Mouse (Mus musculus) skeletal muscle tissue, adult 2 months (tissue): Measurements from ENCODE around the gene Vps29.

Experiments
- DNase-seq: peaks from one replicate; pipeline ENCODE4 v3.0.0-alpha.2; 2012; ENCODE audit warnings: low read depth, low spot score

The Vps29 gene

DNA sequence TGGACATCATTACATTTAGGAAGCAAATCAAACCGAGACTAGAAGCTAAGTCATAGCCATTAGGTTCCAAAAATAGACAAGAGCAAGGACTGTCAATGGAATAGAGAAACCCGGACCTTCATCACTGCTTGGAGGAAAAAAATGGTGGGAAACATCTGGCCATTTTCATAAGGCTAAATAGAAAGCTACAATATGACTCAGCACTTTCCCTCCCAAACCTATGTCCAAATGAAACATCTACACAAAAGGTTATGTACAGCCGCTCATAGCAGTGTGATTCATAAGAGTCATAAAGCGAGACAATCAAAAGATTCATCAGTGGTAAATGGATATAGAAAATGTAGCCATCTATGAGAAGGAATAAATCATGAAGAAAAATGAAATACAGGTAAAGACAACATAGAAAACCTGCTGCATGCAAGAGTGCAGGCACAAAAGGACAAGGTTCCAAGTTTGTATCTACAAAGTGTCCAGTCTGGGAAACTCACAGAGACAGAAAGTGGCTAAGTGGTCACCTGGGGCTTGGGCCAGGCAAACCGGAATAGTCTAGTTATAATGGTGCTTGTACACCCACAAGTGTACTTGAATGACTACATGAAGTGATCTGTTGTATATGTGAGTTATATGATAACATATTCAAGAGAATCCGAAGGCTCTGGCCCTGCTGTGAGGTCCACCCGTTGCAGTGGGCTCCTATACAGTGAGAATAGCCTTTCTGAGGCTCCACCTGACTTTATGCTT, 17.4 kb upstream of the Vps29 start:
- no peak for DNase-seq

DNA sequence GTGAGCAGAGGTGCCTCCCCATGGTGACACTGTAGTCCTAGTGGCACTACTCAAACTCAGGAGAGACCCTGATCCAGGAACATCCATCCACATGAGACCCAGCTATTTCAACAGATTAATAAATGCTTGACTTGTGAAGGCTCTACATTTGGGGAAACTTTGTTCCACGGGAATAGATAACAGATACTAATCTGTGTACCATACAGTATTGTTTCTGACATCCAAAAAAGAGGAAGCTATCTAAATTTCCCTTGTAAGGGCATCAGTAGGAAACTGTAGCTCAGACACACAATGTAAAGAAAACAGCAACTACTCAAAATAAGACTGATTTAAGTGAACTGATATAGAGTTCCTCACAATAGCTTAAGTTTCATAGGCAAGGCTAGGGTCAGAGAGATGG, 11.3 kb upstream of the Vps29 start:
- no peak for DNase-seq

DNA sequence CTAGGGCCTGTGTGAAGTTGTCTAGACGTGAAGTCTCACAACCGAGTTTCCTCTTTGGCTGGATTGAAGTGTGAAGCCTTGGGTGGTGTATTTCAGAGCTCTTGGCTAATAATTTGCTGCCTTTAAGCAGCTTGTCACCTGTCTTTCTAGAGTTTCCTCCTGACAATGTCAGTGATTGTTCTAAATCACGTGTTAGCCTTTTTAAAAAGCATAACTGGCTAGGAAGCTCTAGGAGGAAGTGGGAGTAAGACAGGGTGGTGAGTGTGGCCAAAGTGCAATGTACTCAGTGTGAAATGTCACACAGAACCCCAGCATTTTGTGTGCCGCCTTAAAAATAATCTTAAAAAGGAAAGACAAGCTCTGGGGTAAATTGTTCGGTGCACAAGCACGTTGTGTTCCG, 10.4 kb upstream of the Vps29 start:
- DNase-seq, result no peak

DNA sequence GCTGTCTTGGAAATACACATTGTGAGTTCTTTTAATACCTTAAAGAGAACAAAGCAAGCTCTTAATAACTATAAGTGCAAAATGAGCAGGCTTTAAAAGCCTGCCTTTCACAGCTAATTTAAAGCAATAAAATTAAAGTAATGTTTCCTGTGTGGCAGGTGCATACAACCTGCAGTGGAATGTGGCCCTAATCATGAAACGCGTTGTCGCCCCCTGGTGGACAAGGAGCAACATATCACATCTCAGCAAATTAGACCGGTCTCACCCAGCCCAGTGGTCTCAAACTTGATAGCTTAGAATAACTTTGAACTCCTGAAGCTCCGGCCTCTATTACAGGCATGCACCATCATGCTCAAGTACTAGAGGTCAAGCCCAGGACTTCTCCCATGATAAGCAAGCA, 9.9 kb upstream of the Vps29 start:
- DNase-seq, result peak; percentile 70

DNA sequence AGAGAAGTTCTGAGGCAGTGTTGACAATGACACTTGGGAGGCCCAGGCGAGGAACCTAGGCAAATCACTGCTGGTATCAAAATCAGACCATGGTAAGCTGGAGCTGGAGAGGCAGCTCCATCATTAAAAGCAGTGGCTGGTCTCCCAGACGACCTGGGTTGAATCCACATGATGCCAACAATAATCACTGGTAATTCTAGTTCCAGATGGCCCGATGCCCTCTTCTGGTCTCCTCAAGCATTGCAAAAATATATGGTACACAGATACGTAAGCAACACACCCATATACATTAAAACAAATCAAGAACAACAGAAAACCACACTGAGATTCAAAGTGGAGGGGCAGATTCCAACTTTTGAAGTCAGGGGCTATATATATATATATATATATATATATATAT, 8.4 kb upstream of the Vps29 start:
- no peak for DNase-seq

DNA sequence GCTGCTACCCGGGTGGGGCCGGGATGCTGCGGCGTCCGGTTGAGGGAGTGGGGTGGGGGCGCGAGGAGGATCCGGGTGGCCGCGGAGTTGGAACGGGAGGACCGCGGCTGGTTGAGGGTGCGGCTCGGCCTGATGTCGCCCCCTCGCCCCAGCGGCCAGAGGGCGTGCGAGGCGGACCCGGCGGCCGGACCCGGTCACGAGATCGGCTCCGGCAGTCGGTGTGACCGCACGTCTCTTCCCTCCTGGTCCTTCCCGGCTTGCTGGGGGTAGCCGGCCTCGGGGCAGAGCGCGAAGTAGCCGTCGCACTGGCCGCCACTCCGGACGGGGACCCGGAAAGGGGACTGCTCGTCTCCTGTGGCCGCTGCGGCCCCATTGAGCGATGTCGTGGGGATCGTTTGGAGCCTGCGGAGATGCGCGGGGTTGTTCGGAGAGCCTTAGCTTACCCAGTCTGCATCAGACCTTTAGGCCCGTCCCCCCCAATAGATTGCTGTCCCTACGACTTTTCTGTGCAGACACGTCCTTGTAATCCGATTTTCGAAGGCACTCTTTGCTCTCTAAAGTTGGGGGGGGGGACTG, 411 bp downstream of the Vps29 start:
- DNase-seq, result no peak

DNA sequence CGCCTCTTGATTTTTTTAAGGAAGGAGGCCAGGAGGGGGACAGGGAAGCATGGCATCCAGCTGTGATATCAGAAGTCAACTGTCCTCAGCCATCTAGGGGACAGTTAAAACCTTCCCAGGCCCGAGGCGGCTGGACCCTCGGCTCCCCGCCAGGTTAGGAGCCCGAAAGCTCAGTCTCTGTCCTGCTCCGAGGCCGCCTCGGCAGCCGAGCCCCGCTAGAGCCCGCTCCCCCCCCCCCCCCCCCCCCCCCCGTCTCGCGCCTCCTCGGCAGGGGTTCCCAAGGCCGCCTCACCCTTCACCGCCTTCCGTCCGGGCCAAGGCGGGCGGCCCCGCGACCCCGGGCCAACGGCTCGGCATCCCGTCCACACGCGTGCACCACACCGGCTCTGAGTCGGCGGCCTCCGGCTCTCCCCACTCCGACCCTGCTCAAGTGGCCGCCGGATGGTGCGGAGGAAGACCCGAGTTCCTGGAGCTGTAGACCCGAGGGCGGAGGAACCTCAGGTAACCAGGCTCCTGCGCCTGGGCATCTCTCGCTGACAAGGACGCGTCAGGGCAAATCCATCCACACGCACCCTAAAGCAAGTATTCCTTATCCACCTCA, 17.5 kb downstream of the Vps29 start, which contains the start of gene Gpn3:
Gpn3 (plus strand) TSS at position 286 of the 601 bp plus-strand sequence.
- DNase-seq, result no peak

DNA sequence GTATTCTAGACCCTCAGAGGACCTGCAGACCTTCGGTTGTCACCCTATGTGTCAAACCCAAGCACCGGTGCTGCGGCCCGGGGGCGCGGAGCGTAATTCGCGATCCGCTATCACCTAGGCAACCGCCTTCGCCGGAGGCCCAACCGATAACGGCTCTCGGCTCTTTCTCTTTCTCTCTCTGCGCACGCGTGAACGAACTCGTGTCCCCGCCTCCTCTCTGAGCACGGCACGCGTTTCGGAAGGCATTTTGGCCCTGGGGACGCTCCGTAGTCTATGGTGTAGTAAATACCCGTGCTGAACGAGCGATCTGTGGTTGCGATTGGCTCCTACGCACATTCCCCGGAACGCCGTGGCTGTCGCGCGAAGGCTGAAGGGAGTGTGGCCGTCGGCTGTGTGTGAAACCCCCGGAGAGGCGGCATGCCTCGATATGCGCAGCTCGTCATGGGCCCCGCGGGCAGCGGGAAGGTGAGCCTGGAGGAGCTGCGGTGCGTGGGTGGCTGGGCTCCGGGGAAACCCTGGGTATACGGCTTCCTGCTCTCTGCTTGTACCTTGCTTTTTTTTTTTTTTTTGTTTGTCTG, 18.1 kb downstream of the Vps29 start, which contains the start of gene Fam216a:
Fam216a (minus strand) TSS at position 173 of the 578 bp plus-strand sequence.
- peak; percentile 98 for DNase-seq

DNA sequence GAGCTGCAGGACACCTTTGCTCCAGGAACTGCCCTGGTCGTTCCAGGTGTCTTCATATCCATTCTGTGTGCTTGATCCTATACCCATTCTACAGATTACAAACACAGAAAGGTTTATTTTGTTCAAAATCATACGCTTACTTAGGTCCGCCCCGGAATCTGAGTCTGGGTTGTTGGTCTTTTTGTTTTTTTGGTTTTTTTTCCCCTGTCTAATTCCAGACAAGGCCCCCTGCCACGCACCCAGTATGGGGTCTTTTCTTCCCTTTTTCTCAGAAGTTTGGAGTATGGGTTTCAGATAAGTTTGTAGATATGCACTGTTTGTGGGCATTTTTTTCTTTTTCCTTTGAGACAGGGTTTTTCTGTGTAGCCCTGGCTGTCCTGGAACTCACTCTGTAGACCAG, 18.7 kb downstream of the Vps29 start:
- no peak for DNase-seq

DNA sequence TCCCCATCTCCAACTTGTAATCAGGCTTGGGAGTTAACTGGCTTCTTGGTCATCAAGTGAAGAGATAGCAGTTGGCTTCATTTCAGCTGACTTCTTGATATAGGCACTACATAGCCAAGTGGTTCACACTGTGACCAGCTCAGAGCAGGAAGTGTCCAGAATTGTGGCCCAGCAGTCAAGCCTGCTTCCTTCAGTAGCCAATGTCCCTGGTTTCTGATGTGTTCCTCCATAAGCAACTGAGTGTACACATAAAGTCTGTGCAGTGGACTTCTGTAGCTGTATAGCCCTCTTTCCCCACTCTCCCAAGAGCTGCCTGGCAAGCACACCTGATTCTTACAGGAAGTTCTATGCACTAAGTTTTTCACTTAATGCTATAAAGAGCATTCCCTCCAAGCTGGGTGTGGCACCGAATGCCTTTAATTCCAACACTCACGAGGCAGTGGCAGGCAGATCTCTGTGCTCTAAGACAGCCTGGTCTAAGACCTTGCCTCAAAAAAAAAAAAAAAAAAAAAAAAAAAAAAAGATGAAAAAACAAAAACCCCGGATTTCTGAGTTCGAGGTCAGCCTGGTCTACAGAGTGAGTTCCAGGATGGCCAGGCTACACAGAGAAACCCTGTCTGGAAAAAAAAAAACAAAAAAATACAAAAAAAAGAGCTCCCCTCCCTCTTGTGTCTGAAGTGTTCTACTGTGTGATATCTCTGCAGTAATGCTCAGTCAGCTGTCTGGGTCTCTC, 23.1 kb downstream of the Vps29 start:
- DNase-seq, result no peak

DNA sequence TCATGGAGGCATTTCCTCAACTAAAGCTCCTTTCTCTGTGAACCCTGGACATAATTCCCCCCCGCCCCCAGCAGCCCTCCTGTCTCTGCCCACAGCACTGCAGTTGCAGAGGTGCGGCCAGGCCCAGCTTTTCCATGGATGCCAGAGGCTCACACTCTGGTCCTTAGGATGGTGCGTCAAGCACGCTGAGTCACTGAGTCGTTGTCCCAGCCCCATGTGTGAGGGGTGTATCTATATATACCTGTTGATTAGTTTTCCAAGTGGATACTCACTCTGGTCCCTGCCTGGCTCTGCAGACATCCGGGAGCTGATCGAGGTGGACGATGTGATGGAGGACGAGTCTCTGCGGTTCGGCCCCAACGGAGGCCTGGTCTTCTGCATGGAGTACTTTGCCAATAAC, 24.0 kb downstream of the Vps29 start:
- DNase-seq, result no peak

DNA sequence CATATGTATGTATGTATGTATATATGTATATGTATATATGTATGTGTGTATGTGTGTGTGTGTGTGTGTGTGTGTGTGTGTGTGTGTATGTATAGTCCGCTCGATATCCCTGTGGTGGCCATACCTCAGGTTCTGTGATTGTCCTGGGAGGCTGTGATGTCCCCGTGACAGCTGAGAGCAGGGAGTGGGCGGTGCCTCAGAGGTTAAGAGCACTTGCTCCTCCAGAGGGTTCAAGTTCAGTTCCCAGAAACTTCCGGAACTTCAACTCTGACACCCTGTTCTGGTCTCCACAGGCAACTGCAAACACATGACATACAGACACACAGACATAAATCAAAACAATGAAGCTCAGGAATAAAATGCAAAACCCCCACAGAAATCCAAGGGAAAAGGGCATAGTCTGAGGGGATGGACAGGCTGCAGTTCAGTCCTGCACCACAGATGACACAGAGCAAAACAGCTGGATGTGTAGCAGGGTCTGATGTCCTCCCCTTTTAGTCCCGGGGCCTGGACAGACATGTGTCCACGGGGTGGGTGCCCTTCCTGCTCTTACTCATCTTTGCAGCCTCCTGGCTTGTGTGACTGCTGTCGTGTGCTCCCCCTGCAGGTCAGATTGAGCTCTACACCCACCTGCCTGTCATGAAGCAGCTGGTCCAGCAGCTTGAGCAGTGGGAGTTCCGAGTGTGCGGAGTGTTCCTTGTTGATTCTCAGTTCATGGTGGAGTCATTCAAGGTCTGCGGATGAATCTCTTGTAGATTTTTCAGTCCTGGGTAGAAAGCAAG, 25.4 kb downstream of the Vps29 start:
- DNase-seq, result peak; percentile 60

DNA sequence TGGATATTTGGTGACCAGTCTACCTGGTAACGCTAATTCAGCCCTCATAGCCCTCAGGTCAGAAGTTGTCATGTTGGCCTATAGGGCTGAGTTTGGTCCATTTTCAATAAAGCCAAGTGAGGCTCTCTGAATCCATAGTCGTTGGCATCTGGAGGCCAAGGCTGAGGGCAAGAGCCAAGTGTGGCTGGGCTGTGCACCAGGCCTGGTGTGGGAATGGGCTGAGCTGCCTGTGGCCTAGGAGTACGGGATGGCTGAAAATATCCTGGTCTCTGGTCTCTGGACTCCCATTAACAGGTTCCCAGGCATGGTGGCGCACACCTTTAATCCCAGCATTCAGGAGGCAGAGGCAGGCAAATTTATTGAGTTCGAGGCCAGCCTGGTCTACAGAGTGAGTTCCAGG, 35.8 kb downstream of the Vps29 start:
- no peak for DNase-seq

DNA sequence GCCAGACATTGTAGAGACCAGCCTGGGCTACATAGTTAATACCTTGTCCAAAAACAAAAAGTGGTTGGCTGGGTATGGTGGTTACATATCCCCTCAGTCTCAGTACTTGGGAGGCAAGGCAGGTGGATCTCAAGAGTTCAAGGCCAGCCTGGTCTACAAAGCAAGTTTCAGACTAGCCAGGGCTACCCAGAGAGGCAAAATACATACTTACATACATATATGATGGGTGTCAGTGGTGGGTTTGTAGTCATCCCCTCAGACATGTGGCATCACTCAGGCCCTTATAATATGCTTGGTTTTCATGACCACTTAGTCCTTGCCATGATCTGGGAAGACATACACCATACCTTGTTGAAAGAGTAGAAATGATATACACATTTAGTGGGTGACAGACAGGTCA, 36.5 kb downstream of the Vps29 start:
- DNase-seq, result no peak

DNA sequence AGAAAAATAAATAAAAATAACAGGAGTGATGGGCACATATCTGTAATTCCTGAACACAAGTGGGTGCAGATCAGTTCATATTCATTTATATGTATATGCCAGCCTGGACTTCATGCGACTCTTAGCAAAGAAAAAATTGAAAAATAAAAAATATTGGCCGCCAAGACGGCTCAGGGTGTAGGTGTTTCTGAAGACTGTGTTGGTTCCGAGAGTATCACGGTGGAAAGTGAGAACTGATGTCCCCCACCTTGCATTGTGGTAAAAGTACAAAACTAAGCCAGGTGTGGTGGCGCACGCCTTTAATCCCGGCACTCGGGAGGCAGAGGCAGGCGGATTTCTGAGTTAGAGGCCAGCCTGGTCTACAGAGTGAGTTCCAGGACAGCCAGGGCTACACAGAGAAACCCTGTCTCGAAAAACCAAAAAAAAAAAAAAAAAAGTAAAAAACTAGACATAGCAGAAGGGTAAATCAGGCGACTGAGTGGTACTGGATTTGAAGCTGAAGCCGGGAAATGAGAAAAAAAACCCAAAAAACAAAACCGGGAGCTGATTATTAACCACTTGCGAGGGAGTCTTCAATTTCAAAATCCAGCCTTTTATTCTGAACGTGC, 37.1 kb downstream of the Vps29 start:
- DNase-seq, result no peak

DNA sequence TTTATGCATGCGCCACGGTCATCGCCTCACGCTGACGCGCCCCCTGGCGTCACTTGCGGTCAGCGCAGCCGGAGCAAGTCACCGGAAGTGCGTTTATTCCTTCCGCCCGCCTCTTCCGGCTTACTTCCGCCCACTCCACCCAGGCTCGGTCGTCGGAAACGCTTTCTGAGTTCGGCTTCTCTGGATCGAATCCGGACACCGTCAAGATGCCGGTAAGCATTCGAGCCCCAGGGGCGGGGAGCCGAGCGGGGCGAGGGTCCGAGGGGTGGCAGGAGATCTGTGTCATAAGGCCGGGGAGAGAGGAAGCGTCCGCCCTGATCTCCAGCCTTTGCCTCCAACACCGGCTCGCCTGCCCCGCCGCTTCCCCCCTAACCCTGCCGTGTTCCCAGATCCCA, 37.6 kb downstream of the Vps29 start, which contains the start of gene Arpc3:
Arpc3 (plus strand) TSS at position 93 of the 395 bp plus-strand sequence.
- peak; percentile 89 for DNase-seq

DNA sequence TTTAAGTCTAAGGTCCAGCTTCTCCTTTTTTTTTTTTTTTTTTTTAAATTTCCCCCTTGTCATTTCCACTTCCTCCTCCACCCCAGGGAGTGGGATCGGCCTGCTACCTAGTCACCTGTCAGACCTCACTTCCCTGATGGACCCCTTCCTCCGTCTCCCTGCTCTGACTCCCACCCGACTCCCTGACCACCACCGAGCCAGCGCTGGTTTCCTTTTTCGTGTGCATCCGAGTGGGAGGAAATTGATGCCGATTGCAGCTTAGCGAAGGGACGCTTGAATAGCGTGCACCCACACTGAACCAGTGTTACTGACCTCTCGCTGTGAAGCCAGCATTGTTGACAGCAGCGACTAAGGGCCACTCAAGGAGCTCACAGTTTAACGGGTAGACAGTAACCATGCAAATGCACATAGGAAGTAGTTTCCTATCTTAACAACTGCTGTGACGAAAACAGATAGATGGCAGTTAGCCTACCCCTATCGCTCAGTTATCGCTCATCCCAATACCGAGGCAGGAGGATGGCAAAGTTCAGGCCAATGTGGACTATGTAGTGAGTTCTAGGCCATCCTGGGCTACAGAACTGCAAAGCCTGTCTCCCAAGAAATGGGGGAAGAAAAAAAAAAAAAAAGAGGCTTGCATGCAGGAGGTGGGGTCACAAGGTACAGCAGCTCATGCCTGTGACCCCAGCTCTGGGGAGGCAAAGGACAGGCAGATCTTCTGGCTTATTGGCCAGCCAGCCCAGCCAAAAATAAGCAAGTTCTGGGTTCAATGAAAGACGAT, 38.2 kb downstream of the Vps29 start:
- DNase-seq, result no peak

DNA sequence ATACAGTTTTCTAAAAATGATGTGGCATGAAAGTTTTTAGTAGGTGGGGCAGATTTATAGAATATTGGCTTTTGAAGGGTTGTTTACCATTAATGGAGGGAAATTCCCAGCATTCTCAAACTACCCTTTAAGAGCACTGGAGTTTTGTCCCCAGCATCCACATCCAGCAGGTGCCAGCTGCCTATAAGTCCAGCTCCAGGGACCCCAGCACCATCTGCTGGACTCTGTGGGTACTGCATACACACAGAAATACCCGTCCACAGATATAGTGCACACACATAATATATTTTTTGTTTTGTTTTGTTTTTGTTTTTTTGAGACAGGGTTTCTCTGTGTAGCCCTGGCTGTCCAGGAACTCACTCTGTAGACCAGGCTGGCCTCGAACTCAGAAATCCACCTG, 39.7 kb downstream of the Vps29 start:
- DNase-seq, result peak; percentile 46

DNA sequence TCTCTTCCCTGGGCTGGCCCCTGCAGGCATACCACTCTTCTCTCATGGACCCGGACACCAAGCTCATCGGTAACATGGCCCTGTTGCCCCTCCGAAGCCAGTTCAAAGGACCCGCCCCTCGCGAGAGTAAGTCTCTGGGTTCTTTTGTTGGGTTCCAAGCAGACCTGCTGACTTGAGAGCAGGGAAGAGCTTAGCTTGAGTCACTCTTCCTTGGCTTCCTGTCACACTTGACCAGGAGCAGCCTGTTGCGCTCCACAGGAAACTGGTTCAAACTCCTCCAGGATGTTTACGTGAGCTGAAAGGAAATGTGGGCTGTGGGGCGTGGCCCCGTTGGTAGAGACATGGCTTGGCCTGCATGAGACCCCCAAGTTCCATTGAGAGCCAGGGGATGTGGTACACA, 42.6 kb downstream of the Vps29 start:
- peak; percentile 37 for DNase-seq

DNA sequence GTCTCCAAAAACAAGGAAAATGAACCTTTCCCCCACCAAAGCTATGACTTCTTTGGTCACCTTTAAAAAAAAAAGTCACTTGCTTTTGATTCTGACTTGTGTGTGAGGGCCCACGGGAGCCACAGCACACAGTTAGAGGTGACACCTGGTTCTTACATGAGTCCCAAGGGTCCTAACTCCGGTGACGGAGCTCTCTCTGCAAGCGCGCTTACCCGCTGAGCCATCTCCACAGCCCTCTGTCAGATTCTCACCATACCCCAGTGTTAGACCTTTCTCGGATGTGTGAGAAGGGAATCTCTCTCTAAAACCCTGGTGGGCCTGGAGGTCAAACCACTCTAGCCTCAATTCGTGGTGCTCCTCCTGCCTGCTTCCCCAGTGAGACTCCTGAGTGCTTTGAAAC, 43.3 kb downstream of the Vps29 start:
- DNase-seq, result no peak
